Mouse (Mus musculus) spleen, postnatal 4 days (tissue): Measurements from ENCODE around the gene Gpr26.

Experiments
- DNase-seq, 2 experiments: peaks; one replicate each; pipeline ENCODE4 v3.0.0; 2022; ENCODE audit warnings: low spot score in 2 of 2

The Gpr26 gene

DNA sequence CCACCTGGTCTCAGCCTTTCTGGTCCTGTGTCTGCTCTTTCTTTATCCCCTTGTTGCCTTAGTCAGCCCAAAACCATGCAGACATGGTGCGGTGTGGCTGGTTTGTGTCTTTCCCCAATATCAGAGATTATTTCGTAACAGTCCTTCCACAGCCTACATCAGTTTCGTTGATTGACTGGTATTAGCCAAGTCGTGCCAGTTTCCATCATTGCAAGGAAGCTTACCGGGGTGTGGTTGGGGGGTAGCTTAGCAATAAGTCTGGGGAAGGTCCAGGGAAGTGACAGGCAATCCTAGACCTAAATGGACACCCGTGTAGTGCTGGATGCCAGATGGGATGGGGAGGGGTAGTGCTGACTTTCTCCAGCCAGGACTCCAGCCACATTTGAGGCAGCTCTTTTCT, 59.3 kb downstream of the Gpr26 start:
- no peak for DNase-seq

DNA sequence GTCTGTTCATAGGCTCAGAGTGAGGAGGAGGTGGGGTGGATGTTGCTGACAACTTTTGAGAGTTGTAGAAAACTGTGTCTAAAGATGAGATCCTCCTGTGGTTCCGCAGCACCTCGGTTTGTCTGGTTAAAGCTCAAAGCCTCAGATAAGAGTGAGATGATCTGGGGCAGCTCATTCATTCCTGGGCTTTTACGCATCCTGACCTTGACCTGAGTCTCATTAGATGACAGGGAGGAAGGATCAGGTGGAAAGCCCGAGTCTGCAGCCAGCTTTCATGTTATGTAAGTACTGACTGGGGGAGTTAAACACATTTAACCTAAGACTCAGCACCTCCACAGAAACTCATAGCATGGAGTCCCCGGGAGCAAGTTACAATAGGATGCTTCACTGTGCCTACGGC, 60.4 kb downstream of the Gpr26 start:
- no peak for DNase-seq

GRCm38 (mm10) chr7:132031940-132032531, 65.8 kb downstream of the Gpr26 start:
- DNase-seq = no peak
